Mouse (Mus musculus): ENCODE measurements around the gene Erv3. TPM values are rescaled to one million over a fixed set of nuclear protein-coding genes. Genes with fewer than 3 reads are reported as not detected.

Gene Erv3
- polyA plus RNA-seq, 1 experiment from 2014 or later, result not detected

- no peaks in the 10 kb centered on the region for H3K27me3 ChIP-seq (ENCODE audit: control insufficient read depth, insufficient read depth, low read length)
- DNase-seq, result no peak
- ATAC-seq (ENCODE audit: low FRiP score, low TSS enrichment), result no peak
- WGBS, result 91% methylated on average over 12 of the region's 12 CpGs
- no peak overlapping the region for H3K9ac ChIP-seq (replicated peaks; ENCODE audit: low read length)
- no peak overlapping the region for H3K4me3 ChIP-seq (replicated peaks; ENCODE audit: low read depth, low read length)
- no peak overlapping the region for H3K27ac ChIP-seq (replicated peaks; ENCODE audit: low read depth, low read length)
- no peak overlapping the region for H3K4me2 ChIP-seq (ENCODE audit: low read length)
- no peaks in the 10 kb centered on the region for H3K36me3 ChIP-seq (ENCODE audit: control insufficient read depth, insufficient read depth, low read length)
- H3K9me3 ChIP-seq (ENCODE audit: control insufficient read depth, low read length), result no peaks in the 10 kb centered on the region
- peaks cover 19% of the 10 kb centered on the region for H3K4me1 ChIP-seq (ENCODE audit: control insufficient read depth, insufficient read depth, low read length)
Measured at GRCm38 (mm10) chr2:131851333-131852092, 8.0 kb downstream of the Erv3 start.

- no peak for ATAC-seq (ENCODE audit: low FRiP score, low TSS enrichment)
- peaks cover 28% of the 10 kb centered on the region for H3K4me1 ChIP-seq (ENCODE audit: control insufficient read depth, insufficient read depth, low read length)
- no peak for DNase-seq
- no peak overlapping the region for H3K4me2 ChIP-seq (ENCODE audit: low read length)
- no peaks in the 10 kb centered on the region for H3K9me3 ChIP-seq (ENCODE audit: control insufficient read depth, low read length)
- H3K4me3 ChIP-seq (replicated peaks; ENCODE audit: low read depth, low read length), result no peak overlapping the region
- WGBS, result 97% methylated on average over 4 of the region's 4 CpGs
- H3K36me3 ChIP-seq (ENCODE audit: control insufficient read depth, insufficient read depth, low read length), result no peaks in the 10 kb centered on the region
- no peak overlapping the region for H3K27ac ChIP-seq (replicated peaks; ENCODE audit: low read depth, low read length)
- H3K27me3 ChIP-seq (ENCODE audit: control insufficient read depth, insufficient read depth, low read length), result no peaks in the 10 kb centered on the region
- no peak overlapping the region for H3K9ac ChIP-seq (replicated peaks; ENCODE audit: low read length)
Measured at GRCm38 (mm10) chr2:131850047-131850446, 9.5 kb downstream of the Erv3 start.

GRCm38 (mm10) chr2:131847501-131848359, 11.8 kb downstream of the Erv3 start:
- Histone ChIP-seq H3K4me1 (ENCODE audit: control insufficient read depth, insufficient read depth, low read length) (peaks cover 24% of the 10 kb centered on the region), H3K9ac (replicated peaks; ENCODE audit: low read length) (peak overlapping the region; percentile 28; the same call in 1 of the 2 replicates), H3K4me2 (ENCODE audit: low read length) (peak overlapping the region; percentile 43), H3K36me3 (ENCODE audit: control insufficient read depth, insufficient read depth, low read length) (no peaks in the 10 kb centered on the region), H3K9me3 (ENCODE audit: control insufficient read depth, low read length) (no peaks in the 10 kb centered on the region), H3K27me3 (ENCODE audit: control insufficient read depth, insufficient read depth, low read length) (no peaks in the 10 kb centered on the region), H3K4me3 (replicated peaks; ENCODE audit: low read depth, low read length) (peak overlapping the region; percentile 5; the same call in 1 of the 2 replicates), H3K27ac (replicated peaks; ENCODE audit: low read depth, low read length) (peak overlapping the region; percentile 87)
- 2% methylated on average over 10 of the region's 10 CpGs for WGBS
- DNase-seq (peak; percentile 90), ATAC-seq (ENCODE audit: low FRiP score, low TSS enrichment) (peak; percentile 98)

- WGBS, result 32% methylated on average over 2 of the region's 2 CpGs
- DNase-seq, result peak; percentile 32
- H3K4me3 ChIP-seq (replicated peaks; ENCODE audit: low read depth, low read length), result no peak overlapping the region
Measured at GRCm38 (mm10) chr2:131846811-131847210, 12.7 kb downstream of the Erv3 start.

GRCm38 (mm10) chr2:131846132-131846710, 13.3 kb downstream of the Erv3 start:
- Histone ChIP-seq H3K36me3 (ENCODE audit: control insufficient read depth, insufficient read depth, low read length) (no peaks in the 10 kb centered on the region), H3K27ac (replicated peaks; ENCODE audit: low read depth, low read length) (peak overlapping the region; percentile 41; the same call in 1 of the 2 replicates), H3K27me3 (ENCODE audit: control insufficient read depth, insufficient read depth, low read length) (no peaks in the 10 kb centered on the region), H3K4me2 (ENCODE audit: low read length) (no peak overlapping the region), H3K4me1 (ENCODE audit: control insufficient read depth, insufficient read depth, low read length) (peaks cover 27% of the 10 kb centered on the region), H3K9me3 (ENCODE audit: control insufficient read depth, low read length) (no peaks in the 10 kb centered on the region), H3K4me3 (replicated peaks; ENCODE audit: low read depth, low read length) (no peak overlapping the region), H3K9ac (replicated peaks; ENCODE audit: low read length) (no peak overlapping the region)
- DNase-seq (no peak), ATAC-seq (ENCODE audit: low FRiP score, low TSS enrichment) (no peak)
- WGBS, result 67% methylated on average over 11 of the region's 11 CpGs

More at GRCm38 (mm10) chr2:131846811-131847210, 12.7 kb downstream of the Erv3 start:
- peak overlapping the region; percentile 43 for H3K4me2 ChIP-seq (ENCODE audit: low read length)
- ATAC-seq (ENCODE audit: low FRiP score, low TSS enrichment), result no peak
- peaks cover 24% of the 10 kb centered on the region for H3K4me1 ChIP-seq (ENCODE audit: control insufficient read depth, insufficient read depth, low read length)
- no peaks in the 10 kb centered on the region for H3K27me3 ChIP-seq (ENCODE audit: control insufficient read depth, insufficient read depth, low read length)
- H3K9me3 ChIP-seq (ENCODE audit: control insufficient read depth, low read length), result no peaks in the 10 kb centered on the region
- H3K27ac ChIP-seq (replicated peaks; ENCODE audit: low read depth, low read length), result peak overlapping the region; percentile 87
- H3K36me3 ChIP-seq (ENCODE audit: control insufficient read depth, insufficient read depth, low read length), result no peaks in the 10 kb centered on the region
- H3K9ac ChIP-seq (replicated peaks; ENCODE audit: low read length), result no peak overlapping the region

- ATAC-seq (ENCODE audit: low FRiP score, low TSS enrichment) (no peak), DNase-seq (no peak)
- peaks cover 32% of the 10 kb centered on the region for H3K4me1 ChIP-seq (ENCODE audit: control insufficient read depth, insufficient read depth, low read length)
- H3K4me2 ChIP-seq (ENCODE audit: low read length), result no peak overlapping the region
- no peaks in the 10 kb centered on the region for H3K36me3 ChIP-seq (ENCODE audit: control insufficient read depth, insufficient read depth, low read length)
- peak overlapping the region; percentile 4; the same call in 1 of the 2 replicates for H3K27ac ChIP-seq (replicated peaks; ENCODE audit: low read depth, low read length)
- 66% methylated on average over 8 of the region's 8 CpGs for WGBS
- H3K4me3 ChIP-seq (replicated peaks; ENCODE audit: low read depth, low read length), result no peak overlapping the region
- no peaks in the 10 kb centered on the region for H3K27me3 ChIP-seq (ENCODE audit: control insufficient read depth, insufficient read depth, low read length)
- H3K9me3 ChIP-seq (ENCODE audit: control insufficient read depth, low read length), result no peaks in the 10 kb centered on the region
- H3K9ac ChIP-seq (replicated peaks; ENCODE audit: low read length), result no peak overlapping the region
Measured at GRCm38 (mm10) chr2:131845671-131846070, 13.9 kb downstream of the Erv3 start.

GRCm38 (mm10) chr2:131842568-131842967, 17.0 kb downstream of the Erv3 start:
- DNase-seq, result no peak
- H3K36me3 ChIP-seq (ENCODE audit: control insufficient read depth, insufficient read depth, low read length), result no peaks in the 10 kb centered on the region

GRCm38 (mm10) chr2:131841321-131841693, 18.2 kb downstream of the Erv3 start:
- H3K4me1 ChIP-seq (ENCODE audit: control insufficient read depth, insufficient read depth, low read length), result peaks cover 18% of the 10 kb centered on the region; the same call in 1 of the 2 replicates
- no peaks in the 10 kb centered on the region for H3K36me3 ChIP-seq (ENCODE audit: control insufficient read depth, insufficient read depth, low read length)
- H3K4me3 ChIP-seq (replicated peaks; ENCODE audit: low read depth, low read length), result no peak overlapping the region
- H3K27ac ChIP-seq (replicated peaks; ENCODE audit: low read depth, low read length), result no peak overlapping the region
- DNase-seq (no peak), ATAC-seq (ENCODE audit: low FRiP score, low TSS enrichment) (no peak)
- no peak overlapping the region for H3K9ac ChIP-seq (replicated peaks; ENCODE audit: low read length)
- H3K27me3 ChIP-seq (ENCODE audit: control insufficient read depth, insufficient read depth, low read length), result no peaks in the 10 kb centered on the region
- H3K4me2 ChIP-seq (ENCODE audit: low read length), result no peak overlapping the region
- no peaks in the 10 kb centered on the region for H3K9me3 ChIP-seq (ENCODE audit: control insufficient read depth, low read length)
- 45% methylated on average over 2 of the region's 2 CpGs for WGBS

More at GRCm38 (mm10) chr2:131842568-131842967, 17.0 kb downstream of the Erv3 start:
- Histone ChIP-seq H3K27ac (replicated peaks; ENCODE audit: low read depth, low read length) (no peak overlapping the region), H3K4me1 (ENCODE audit: control insufficient read depth, insufficient read depth, low read length) (peaks cover 27% of the 10 kb centered on the region), H3K4me2 (ENCODE audit: low read length) (no peak overlapping the region), H3K9ac (replicated peaks; ENCODE audit: low read length) (no peak overlapping the region), H3K9me3 (ENCODE audit: control insufficient read depth, low read length) (no peaks in the 10 kb centered on the region), H3K4me3 (replicated peaks; ENCODE audit: low read depth, low read length) (no peak overlapping the region), H3K27me3 (ENCODE audit: control insufficient read depth, insufficient read depth, low read length) (no peaks in the 10 kb centered on the region)
- WGBS, result 90% methylated on average over 5 of the region's 5 CpGs
- ATAC-seq (ENCODE audit: low FRiP score, low TSS enrichment), result no peak
